Mouse (Mus musculus) myocyte (in vitro differentiated cells): ENCODE measurements around the gene Gm10638.

ENCODE experiments used
- CEBPB ChIP-seq: IDR thresholded peaks from 2 replicates; pipeline ENCODE4 v1.6.1; 2011; ENCODE audit warnings: mild to moderate bottlenecking, moderate library complexity; ENCODE audit not compliant: poor library complexity, insufficient read depth, severe bottlenecking
- E2F4 ChIP-seq: IDR thresholded peaks from one replicate; pipeline ENCODE4 v1.6.1; 2011; ENCODE audit warnings: mild to moderate bottlenecking, control low read depth, moderate library complexity; ENCODE audit not compliant: insufficient read depth
- MAX ChIP-seq: IDR thresholded peaks from one replicate; pipeline ENCODE4 v1.6.1; 2011; ENCODE audit warnings: low read depth, mild to moderate bottlenecking, control low read depth
- MYOD1 ChIP-seq, 3 experiments: IDR thresholded peaks; one replicate each; pipeline ENCODE4 v1.6.1; 2011; ENCODE audit warnings: control low read depth in 2 of 3, low read depth in 2 of 3, mild to moderate bottlenecking in 2 of 3, moderate library complexity in 1 of 3; ENCODE audit not compliant: insufficient read length in 2 of 3, control insufficient read depth in 1 of 3
- MYOG ChIP-seq, 3 experiments: IDR thresholded peaks; one replicate each; pipeline ENCODE4 v1.6.1; 2011; ENCODE audit warnings: control low read depth in 2 of 3, low read depth in 2 of 3, mild to moderate bottlenecking in 2 of 3; ENCODE audit not compliant: insufficient read length in 2 of 3, control insufficient read depth in 1 of 3, insufficient read depth in 1 of 3
- POLR2A ChIP-seq: IDR thresholded peaks from one replicate; pipeline ENCODE4 v1.6.1; 2011; ENCODE audit warnings: low read depth, mild to moderate bottlenecking, control low read depth, moderate library complexity; ENCODE audit not compliant: insufficient read length
- POLR2AphosphoS2 ChIP-seq: IDR thresholded peaks from one replicate; pipeline ENCODE4 v1.6.1; 2011; ENCODE audit warnings: low read depth, control low read depth; ENCODE audit not compliant: insufficient read length
- REST ChIP-seq: IDR thresholded peaks from one replicate; pipeline ENCODE4 v1.6.1; 2011; ENCODE audit warnings: mild to moderate bottlenecking, control low read depth, moderate library complexity; ENCODE audit not compliant: insufficient read depth, insufficient read length
- TCF12 ChIP-seq: IDR thresholded peaks from one replicate; pipeline ENCODE4 v1.6.1; 2011; ENCODE audit warnings: mild to moderate bottlenecking, control low read depth; ENCODE audit not compliant: poor library complexity, insufficient read depth, severe bottlenecking
- TCF3 ChIP-seq: IDR thresholded peaks from one replicate; pipeline ENCODE4 v1.6.1; 2011; ENCODE audit warnings: low read depth, control low read depth; ENCODE audit not compliant: insufficient read length
- USF1 ChIP-seq: IDR thresholded peaks from one replicate; pipeline ENCODE4 v1.6.1; 2011; ENCODE audit warnings: low read depth, mild to moderate bottlenecking, control low read depth, moderate library complexity

GRCm38 (mm10) chr8:86741627-86742026, 3.9 kb upstream of the Gm10638 start:
- TF ChIP-seq POLR2AphosphoS2 (no peak), POLR2A (no peak), TCF12 (no peak), E2F4 (no peak), USF1 (no peak), REST (no peak), MAX (no peak), CEBPB (no peak), MYOG (IDR thresholded peaks at IDR 0.05; ENCODE audit: control insufficient read depth in 1 of 3, insufficient read depth in 1 of 3, insufficient read length in 2 of 3, low read depth in 2 of 3) (no peak), MYOD1 (IDR thresholded peaks at IDR 0.05; ENCODE audit: control insufficient read depth in 1 of 3, insufficient read length in 2 of 3, low read depth in 2 of 3) (no peak), TCF3 (no peak)
